Mouse (Mus musculus) kidney, postnatal 14 days (tissue): ENCODE data around the gene Gpx6.

Source experiments
- DNase-seq: peaks from one replicate; pipeline ENCODE4 v3.0.0; 2022; ENCODE audit warnings: mixed read lengths

Gpx6 gene

GRCm38 (mm10) chr13:21311926-21312325, at the start of gene Gpx6:
Gene Gpx6, plus strand, starts transcription at chr13:21312125.
- DNase-seq = peak; percentile 21

GRCm38 (mm10) chr13:21262787-21263461, 49.0 kb upstream of the Gpx6 start:
- DNase-seq = no peak

- DNase-seq = no peak
Measured at GRCm38 (mm10) chr13:21263910-21264309, 48.0 kb upstream of the Gpx6 start.

GRCm38 (mm10) chr13:21264366-21264765, 47.6 kb upstream of the Gpx6 start:
- DNase-seq = no peak

- DNase-seq = no peak
Measured at GRCm38 (mm10) chr13:21265736-21266135, 46.2 kb upstream of the Gpx6 start.

- DNase-seq = no peak
Measured at GRCm38 (mm10) chr13:21267541-21267940, 44.4 kb upstream of the Gpx6 start.

- no peak for DNase-seq
Measured at GRCm38 (mm10) chr13:21268262-21268661, 43.7 kb upstream of the Gpx6 start.

- DNase-seq = no peak
Measured at GRCm38 (mm10) chr13:21275021-21275814, 36.7 kb upstream of the Gpx6 start.

GRCm38 (mm10) chr13:21275815-21276550, 35.9 kb upstream of the Gpx6 start:
- peak; percentile 68 for DNase-seq

- DNase-seq = no peak
Measured at GRCm38 (mm10) chr13:21276551-21276950, 35.4 kb upstream of the Gpx6 start.

- DNase-seq = no peak
Measured at GRCm38 (mm10) chr13:21279076-21279475, 32.8 kb upstream of the Gpx6 start.

GRCm38 (mm10) chr13:21279559-21279958, 32.4 kb upstream of the Gpx6 start:
- DNase-seq = peak; percentile 84

- no peak for DNase-seq
Measured at GRCm38 (mm10) chr13:21292631-21293030, 19.3 kb upstream of the Gpx6 start, which contains the start of gene Gpx5. Gene Gpx5, minus strand, starts transcription at chr13:21292731.

GRCm38 (mm10) chr13:21298557-21298956, 13.4 kb upstream of the Gpx6 start:
- no peak for DNase-seq

GRCm38 (mm10) chr13:21304483-21305066, 7.3 kb upstream of the Gpx6 start:
- no peak for DNase-seq

GRCm38 (mm10) chr13:21309788-21310187, 2.1 kb upstream of the Gpx6 start:
- DNase-seq = no peak

- DNase-seq = no peak
Measured at GRCm38 (mm10) chr13:21312854-21313253, 929 bp downstream of the Gpx6 start.

GRCm38 (mm10) chr13:21313903-21314302, 2.0 kb downstream of the Gpx6 start:
- DNase-seq = no peak

GRCm38 (mm10) chr13:21320262-21320661, 8.3 kb downstream of the Gpx6 start:
- DNase-seq = no peak

- DNase-seq = no peak
Measured at GRCm38 (mm10) chr13:21321890-21322494, 10.1 kb downstream of the Gpx6 start.

GRCm38 (mm10) chr13:21322509-21323375, 10.8 kb downstream of the Gpx6 start:
- DNase-seq = no peak

- DNase-seq = no peak
Measured at GRCm38 (mm10) chr13:21323405-21323804, 11.5 kb downstream of the Gpx6 start.
